Mouse (Mus musculus): ENCODE measurements around the gene Gm21028.
"Not testable (repeated sequence)": the region's sequence is repeated elsewhere in the genome, so short reads cannot be mapped to it uniquely, and the experiment has no call there.

DNA sequence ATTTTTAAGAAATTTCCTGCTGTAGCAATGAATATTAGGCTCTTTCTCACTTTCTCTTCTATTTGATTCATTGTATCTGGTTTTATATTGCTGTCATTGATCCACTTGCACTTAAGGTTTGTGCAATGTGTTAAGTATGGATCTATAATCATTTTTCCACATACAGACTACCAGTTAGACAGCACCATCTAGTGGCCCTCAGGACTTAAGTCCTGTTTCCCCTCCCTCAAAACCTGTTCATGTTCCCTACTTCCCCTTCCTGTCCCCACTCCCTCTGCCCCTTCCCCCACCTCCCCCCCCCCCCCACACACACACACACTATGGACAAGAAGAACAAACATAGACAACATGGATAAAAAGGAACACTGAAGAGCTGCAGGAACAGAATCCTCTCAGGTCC lies 17.3 kb upstream of the Gm21028 start:
- peak in 2 of 3 experiments; percentile 16 to 22; a peak in 1 of 6 replicates for TF ChIP-seq CTCF (IDR thresholded peaks at IDR 0.05 in 2 of 3, conservative IDR thresholded peaks at IDR 0.05 in 1 of 3; ENCODE audit: control insufficient read depth in 1 of 3, insufficient read depth in 1 of 3, low read depth in 2 of 3, low read length in 3 of 3, poor library complexity in 1 of 3, severe bottlenecking in 1 of 3)
- not testable (repeated sequence) for TF ChIP-seq EP300 (IDR thresholded peaks at IDR 0.05; ENCODE audit: low read depth in 1 of 2, low read length in 2 of 2); JUND (IDR thresholded peaks at IDR 0.05; ENCODE audit: low read depth, low read length); GATA1 (IDR thresholded peaks at IDR 0.05; ENCODE audit: low read depth, low read length); POLR2A (IDR thresholded peaks at IDR 0.05; ENCODE audit: control insufficient read depth in 1 of 2, insufficient read depth in 1 of 2, low read depth in 1 of 2, low read length in 2 of 2, poor library complexity in 1 of 2)
